Mouse (Mus musculus) thymus, postnatal 25 days (tissue): ENCODE results near the gene Selenom.

Experiments used
- DNase-seq: peaks from one replicate; pipeline ENCODE4 v3.0.0; 2022

Selenom gene

DNA sequence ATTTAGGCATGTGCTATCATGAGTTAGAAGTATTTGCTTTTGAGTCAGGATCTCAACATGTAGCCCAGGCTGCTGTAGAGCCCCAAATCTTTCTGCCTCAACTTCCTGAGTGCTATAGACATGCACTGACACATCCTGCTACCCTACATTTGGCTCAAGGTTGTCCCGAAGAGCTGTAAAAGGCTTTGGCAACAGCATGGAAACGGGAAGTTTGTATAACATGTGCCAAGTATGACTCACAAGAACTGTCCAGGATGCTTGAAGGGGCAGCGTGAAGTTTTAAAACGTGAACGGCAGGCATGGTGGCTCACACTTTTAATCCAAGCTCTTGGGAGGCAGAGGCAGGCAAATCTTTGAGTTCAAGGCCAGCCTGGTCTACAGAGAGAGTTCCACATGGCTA lies 45.7 kb downstream of the Selenom start:
- no peak for DNase-seq

- DNase-seq: no peak
These were observed 49.4 kb downstream of the Selenom start for GRCm38 (mm10) chr11:3563853-3564252.

GRCm38 (mm10) chr11:3564451-3564850 lies 50.0 kb downstream of the Selenom start:
- DNase-seq: no peak

DNA sequence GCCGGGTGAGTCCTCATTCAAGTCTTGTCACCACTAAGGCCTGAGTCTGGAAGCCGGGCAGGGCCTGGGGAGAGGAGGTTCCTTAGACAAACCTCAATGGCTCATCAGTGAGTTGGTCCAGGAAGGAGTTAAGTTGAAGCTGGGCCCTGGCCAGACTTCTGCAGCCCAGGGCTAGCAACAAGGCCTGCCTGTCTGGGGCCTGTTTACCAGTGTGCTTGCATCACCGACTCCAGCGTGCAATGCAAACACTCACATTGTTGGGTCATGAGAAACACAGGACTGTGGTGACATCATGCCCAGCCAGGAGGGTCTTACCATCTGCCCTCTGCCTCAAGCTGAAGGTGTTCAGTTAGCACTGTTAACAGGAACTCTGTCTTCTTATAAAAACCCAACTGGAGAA lies 51.5 kb downstream of the Selenom start:
- DNase-seq: no peak
